Mouse (Mus musculus) adrenal gland, postnatal 14 days (tissue): ENCODE results near the gene Vnn1. TPM values are rescaled to one million over a fixed set of nuclear protein-coding genes. Genes with fewer than 3 reads are reported as not detected.

ENCODE experiments used
- DNase-seq: peaks from one replicate; pipeline ENCODE4 v3.0.0; 2021; ENCODE audit warnings: mixed read lengths
- long read RNA-seq, 2 experiments: library from polyadenylated mRNA; stranded (forward); transcript quantifications; one replicate each; pipeline ENCODE4 v2.0.0; 2021
- total RNA-seq: library from RNA; stranded (reverse); gene quantifications from 2 replicates; pipeline ENCODE4 v1.2.3, GENCODE M21; 2021

Gene Vnn1
- total RNA-seq, result 21.1 and 27.7 TPM in 2 replicates
- long read RNA-seq, experiment 1, transcript Vnn1-201 (7 exons, 2,416 nt), result major isoform, 95 of 112 reads
- long read RNA-seq, experiment 1, partial matches to known transcripts, result 10 of 112 reads
- long read RNA-seq, experiment 1, other reads (novel, unspliced or antisense), result 7 of 112 reads
- long read RNA-seq, experiment 2, transcript Vnn1-201 (7 exons, 2,416 nt), result major isoform, 40 of 49 reads
- long read RNA-seq, experiment 2, partial matches to known transcripts, result 1 of 49 reads
- long read RNA-seq, experiment 2, other reads (novel, unspliced or antisense), result 8 of 49 reads

DNA sequence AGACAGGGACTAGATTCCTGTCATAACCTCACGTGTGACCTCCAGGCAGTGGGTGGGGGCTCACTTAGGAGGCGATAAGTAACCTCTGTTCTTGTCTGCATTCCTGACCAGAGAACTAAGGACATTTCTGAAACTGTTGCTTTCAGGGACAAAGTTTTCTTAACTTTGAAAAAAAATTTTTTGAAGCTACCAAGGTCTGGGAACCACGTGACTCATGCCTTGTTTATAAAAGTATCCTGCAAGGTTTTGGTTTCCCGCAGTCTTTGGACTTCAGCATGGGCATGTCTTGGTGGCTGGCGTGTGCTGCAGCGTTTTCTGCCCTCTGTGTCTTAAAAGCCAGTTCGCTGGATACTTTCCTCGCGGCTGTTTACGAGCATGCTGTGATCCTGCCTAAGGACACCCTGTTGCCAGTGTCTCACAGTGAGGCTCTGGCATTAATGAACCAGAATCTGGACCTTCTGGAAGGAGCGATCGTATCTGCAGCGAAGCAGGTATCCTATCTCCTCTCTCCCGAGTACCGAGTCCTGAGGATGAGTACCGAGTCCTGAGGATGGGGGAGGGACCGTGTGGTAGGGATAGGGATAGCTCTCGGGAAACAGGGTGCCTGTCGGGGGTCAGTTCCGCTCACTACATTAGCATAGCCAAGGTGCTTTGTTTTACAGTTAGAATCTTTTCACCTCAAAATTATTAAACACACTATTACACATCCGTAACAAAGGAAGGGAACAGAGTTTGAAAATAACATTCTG lies at the start of gene Vnn1:
Gene Vnn1 (plus strand): TSS at position 88 of the 749 bp plus-strand sequence.
- peak; percentile 47 for DNase-seq

GRCm38 (mm10) chr10:23851228-23851912 lies 43.1 kb upstream of the Vnn1 start, which contains the start of gene Vnn3:
TSS of gene Vnn3 (plus strand) at chr10:23851462.
- DNase-seq, result peak; percentile 48

DNA sequence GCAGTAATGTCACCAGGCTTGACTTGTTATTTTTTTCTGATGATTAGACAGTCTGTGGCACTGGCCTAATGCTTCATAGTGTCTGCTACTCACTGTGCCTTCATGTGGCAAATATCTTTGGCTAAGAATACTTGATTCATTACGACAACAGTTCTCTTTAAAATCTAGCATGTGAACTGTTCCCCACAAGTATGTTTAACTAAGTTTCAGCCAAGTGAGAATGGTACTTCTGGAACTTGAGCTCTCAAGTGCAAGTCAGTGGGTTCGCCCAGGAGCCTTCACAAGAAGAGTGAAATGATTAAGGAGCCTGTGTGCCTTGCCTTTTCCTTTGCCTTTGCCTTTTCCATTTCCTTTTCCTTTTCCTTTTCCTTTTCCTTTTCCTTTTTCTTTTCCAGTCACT lies 42.4 kb upstream of the Vnn1 start:
- no peak for DNase-seq

- peak; percentile 26 for DNase-seq
These were observed 29.9 kb upstream of the Vnn1 start for GRCm38 (mm10) chr10:23864362-23865312.

- peak; percentile 40 for DNase-seq
These were observed 13.8 kb upstream of the Vnn1 start for GRCm38 (mm10) chr10:23880695-23881094.

GRCm38 (mm10) chr10:23884910-23885309 lies 9.6 kb upstream of the Vnn1 start:
- DNase-seq, result no peak

GRCm38 (mm10) chr10:23886060-23886459 lies 8.4 kb upstream of the Vnn1 start:
- DNase-seq, result no peak

DNA sequence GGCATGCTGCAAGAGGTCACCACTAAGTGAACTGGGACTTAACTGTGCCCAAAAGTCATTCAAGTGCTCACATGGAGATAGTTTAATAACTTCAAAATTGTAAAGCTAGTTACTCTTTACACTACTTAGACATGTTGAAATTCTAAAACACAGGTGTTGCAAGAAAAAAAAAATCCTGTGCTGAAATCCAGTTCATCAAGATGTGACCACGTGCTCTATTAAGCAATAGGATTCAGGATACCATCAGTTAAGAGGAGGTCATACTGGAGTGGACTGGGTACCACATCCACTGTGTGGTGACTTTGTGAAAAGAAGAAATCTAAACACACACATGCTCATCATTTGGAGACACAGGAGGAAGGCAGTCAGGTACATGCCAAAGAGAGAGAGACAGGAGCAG lies 1.5 kb upstream of the Vnn1 start:
- no peak for DNase-seq

GRCm38 (mm10) chr10:23895376-23895775 lies 888 bp downstream of the Vnn1 start:
- peak; percentile 12 for DNase-seq

- DNase-seq, result no peak
These were observed 6.6 kb downstream of the Vnn1 start for GRCm38 (mm10) chr10:23901119-23901518.

DNA sequence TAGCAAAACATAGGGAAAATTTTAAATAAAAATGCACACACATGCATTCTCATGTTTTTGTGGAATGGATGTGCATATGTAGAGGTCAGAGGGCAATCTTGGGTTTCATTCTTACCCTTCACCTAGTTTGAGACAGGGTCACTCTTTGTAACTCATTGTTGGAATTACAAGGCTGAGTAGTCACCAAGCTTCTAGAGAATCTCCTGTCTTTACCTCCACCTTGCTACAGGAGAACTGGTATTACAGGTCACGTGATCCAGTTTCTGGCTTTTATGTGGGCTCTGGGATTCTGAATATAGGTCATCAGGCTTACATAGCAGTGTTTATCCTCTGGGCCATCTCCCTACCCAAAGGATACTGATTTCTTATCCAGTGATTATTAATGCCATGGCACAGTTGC lies 11.2 kb downstream of the Vnn1 start:
- DNase-seq, result no peak

DNA sequence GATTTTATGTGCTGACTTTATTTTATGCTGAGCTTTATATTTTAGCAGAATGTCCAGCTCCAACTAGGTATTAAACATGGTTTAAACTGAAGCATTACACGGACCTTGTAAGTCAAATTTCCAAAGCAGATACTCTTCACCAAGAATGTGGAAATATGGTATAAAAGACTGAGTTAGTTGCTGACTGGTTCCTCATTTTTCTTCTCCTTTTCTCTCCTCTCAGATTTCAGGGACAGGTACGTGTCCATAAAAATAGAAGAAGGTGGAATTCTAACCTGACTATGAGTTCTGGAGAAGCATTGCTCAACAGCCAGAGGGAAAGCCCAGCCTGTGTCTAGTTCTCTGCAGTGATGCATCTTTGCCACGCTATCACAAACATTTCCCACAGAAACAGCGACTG lies 25.6 kb downstream of the Vnn1 start, which contains the start of gene Taar1:
Gene Taar1 (plus strand): TSS at position 301 of the 400 bp plus-strand sequence.
- DNase-seq, result no peak

DNA sequence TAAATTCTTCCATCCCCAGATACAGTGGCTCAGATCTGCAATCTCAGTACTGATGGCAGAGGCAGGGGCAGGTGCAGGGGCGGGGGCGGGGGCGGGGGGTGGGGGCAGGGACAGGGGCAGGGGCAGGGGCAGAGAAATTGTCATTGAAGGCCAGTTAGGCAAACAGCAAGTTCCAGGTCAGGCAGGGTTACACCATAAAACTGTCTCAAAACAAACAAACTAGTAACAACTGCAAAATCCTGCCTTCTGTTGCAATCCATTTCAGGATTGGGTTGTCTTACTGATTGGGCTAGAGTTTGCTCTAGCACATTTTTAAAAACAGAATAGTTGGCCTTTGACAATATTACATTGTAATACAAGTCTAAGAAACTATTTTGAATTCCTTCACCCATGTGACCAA lies 28.0 kb downstream of the Vnn1 start:
- DNase-seq, result no peak

DNA sequence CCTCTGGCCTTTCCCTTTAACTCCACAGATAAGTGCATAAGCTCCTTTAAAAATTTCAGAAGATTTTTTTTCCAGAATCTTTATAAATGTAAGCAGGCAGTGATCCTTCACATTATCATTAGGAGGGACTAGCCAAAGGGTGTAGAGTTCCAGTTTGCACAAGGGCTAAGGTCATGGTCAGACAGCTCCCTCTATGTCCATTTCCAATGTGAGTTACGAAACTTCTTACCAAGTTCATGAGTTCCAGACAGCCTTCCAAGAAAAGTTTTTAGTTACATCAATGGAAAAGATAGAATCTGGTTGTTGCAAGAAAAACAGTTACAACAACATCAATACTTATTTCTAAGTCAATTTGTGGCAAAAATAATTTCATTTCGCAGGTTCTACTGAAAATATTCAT lies 29.5 kb downstream of the Vnn1 start:
- no peak for DNase-seq

GRCm38 (mm10) chr10:23937613-23938012 lies 43.1 kb downstream of the Vnn1 start:
- DNase-seq, result no peak

DNA sequence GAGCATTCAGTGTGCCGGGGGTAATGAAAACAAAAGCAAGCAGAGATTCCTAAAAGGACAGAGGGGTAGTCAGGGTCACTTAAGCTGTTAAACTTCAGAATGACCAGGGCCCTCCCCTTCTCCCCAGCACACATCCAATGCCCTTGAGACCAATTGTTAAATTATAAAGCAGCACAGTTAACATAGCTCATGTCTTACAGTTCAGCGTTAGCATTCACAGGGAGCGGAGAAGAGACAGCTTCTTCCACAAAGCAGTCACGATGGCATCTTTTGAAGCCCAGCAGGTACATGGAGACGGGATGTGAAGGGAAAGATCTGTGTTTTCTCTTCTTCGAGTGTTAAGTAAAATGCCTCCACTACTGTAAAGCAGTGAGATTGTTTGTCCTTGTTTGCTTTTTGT lies 43.8 kb downstream of the Vnn1 start, which contains the start of gene Taar2:
Gene Taar2 (plus strand): TSS at position 261 of the 400 bp plus-strand sequence.
- no peak for DNase-seq

DNA sequence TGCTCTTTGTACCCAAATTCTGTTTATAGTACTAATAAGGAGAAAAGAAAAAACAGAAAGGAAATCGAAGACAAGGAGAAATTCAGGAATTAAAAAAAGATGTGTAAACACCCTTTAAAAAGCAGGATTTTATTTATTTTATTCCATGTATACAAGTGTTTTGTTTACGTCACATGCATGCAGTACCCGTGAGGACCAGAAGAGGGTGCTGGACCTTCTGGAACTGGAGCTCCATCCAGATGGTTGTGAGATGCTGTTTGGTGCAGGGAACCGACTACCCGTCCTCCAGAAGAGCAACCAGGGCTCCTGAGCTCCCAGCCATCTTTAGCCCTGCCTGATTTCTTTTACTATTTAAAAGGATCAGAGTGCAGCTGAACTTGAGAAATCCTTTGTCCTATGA lies 48.0 kb downstream of the Vnn1 start:
- DNase-seq, result no peak

GRCm38 (mm10) chr10:23948026-23948425 lies 53.5 kb downstream of the Vnn1 start:
- DNase-seq, result no peak

DNA sequence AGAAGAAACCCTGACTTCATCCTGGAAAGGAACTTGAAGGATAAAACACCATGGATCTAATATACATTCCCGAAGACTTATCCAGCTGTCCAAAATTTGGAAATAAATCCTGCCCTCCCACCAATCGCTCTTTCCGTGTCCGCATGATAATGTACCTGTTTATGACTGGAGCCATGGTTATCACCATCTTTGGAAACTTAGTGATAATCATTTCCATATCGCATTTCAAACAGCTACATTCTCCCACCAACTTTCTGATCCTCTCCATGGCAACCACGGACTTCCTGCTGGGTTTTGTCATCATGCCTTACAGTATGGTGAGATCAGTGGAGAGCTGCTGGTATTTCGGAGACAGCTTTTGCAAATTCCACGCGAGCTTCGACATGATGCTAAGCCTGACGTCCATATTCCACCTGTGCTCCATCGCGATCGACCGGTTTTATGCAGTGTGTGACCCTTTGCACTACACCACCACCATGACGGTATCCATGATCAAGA lies 55.1 kb downstream of the Vnn1 start, which contains the start of gene Taar3:
Gene Taar3 (plus strand): TSS at position 51 of the 498 bp plus-strand sequence.
- no peak for DNase-seq

GRCm38 (mm10) chr10:23951714-23952113 lies 57.2 kb downstream of the Vnn1 start:
- DNase-seq, result no peak
